Mouse (Mus musculus) layer of hippocampus, adult 11-12 months (tissue): ENCODE results near the gene Dip2a.

Experiments used
- DNase-seq: peaks from one replicate; pipeline ENCODE4 v3.0.0; 2022; ENCODE audit warnings: low spot score

The Dip2a gene

DNA sequence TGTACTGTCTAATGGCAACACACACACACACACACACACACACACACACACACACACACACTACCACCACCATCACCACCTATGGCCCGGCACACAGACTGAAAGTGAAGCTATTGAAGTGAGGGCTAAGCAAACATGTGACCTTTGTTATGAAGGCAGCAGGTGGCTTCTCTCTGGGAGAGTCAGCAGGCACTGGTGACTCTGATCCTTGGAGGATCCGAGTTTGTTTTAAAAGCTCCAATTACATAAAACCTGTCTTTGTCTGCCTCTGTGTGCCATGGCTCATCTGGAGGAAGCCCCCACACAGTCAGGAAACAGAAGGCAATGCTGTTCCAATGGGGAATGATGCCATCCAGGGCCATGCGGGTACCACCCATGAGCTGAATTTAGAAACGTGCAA is 98.5 kb downstream of the Dip2a start:
- DNase-seq: no peak

DNA sequence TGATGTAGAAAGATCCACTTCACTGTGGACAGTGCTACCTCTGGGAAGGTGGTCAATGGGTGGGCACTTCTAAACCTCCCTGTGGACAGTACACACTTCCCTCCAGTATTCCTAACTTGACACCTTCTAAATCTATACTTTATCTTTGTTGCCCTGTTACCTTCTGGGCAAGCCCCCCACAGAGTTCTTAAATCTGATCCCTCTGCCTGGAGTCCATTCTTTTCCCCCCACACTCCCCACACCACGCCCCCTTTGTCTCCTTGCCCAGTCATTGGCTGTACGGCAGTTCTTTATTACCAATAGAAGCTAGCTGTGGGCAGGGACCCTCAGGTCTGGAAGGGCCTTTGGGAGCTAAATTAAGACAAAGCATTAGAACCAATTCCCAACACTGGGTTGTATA is 100.0 kb downstream of the Dip2a start:
- DNase-seq: no peak

DNA sequence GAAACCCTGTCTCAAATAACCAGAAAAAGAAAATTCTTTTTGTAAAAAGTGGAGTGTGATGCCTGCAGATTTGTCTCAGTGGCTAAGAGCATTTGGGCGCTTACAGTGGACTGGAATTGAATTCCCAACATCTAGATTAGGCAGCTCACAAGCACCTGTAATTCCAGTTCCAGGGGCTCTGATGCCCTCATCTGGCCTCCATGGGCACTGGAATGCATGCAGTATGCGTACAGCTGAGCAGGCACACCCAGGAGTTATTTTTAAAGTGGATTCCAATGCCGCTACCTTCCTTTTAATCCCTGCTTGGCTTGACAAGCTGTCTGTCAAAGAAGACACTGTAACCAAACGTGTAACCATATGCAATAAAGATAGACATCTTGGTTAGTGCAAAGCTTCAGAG is 105.7 kb downstream of the Dip2a start:
- DNase-seq: no peak

GRCm38 (mm10) chr10:76237341-76238225 is 107.5 kb downstream of the Dip2a start, which contains the start of gene Prmt2:
Prmt2 (minus strand) TSS chr10:76237865.
- DNase-seq: peak; percentile 88

- no peak for DNase-seq
Measured at GRCm38 (mm10) chr10:76229627-76230026, 115.5 kb downstream of the Dip2a start.

DNA sequence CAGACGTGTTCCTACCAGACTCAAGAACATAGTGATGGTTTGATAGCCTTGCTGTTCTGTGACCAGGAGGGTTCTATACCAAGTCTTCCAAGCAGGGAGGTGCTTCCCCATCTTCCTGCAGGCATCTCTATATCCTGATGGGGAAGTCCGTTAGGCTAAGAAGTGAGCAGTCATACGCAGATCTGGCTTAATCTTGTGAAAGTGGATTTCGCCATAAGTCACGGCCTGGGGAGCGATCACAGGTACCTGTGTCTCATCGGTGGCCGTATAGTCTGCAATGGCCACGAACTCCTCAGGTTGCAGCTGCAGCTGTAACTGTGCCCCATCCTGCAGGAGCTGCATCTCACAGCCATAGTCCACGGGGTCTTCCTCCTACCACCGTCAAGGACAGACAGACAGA is 119.1 kb downstream of the Dip2a start:
- DNase-seq: no peak

GRCm38 (mm10) chr10:76218240-76218639 is 126.9 kb downstream of the Dip2a start:
- DNase-seq: no peak

GRCm38 (mm10) chr10:76217056-76217455 is 128.0 kb downstream of the Dip2a start:
- no peak for DNase-seq

DNA sequence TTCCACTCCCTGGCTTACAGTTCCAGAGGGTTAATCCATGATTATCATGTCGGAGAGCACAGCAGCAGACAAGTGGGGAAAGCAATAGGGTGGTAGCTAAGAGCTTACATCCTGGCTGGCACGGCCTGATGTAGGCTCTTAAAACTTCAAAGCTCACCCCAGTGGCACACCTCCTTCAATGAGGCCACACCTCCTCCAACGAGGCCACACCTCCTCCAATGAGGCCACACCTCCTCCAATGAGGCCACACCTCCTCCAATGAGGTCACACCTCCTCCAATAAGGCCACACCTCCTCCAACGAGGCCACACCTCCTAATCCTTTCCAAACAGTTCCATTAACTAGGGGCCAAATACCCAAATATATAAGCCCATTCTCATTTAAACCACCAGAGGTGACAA is 130.9 kb downstream of the Dip2a start:
- no peak for DNase-seq

DNA sequence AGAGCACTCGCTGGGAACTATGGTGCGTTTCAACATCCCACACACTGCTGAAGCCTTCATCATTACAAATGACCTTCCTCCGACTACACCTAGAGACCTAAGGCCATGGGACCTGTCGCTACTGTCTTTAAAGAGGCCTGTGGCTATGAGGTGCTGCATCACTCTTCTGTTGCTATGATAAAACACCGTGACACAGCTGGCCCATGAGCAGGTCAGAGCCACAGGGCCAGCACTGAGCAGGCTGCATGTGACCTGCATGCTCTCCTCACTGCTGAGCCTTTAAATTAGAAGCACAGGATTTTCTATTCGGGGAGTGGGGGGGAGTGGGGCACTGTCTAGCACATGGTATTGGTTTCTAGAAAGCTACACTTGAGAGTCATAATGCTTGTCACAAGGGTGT is 133.0 kb downstream of the Dip2a start:
- no peak for DNase-seq

GRCm38 (mm10) chr10:76210806-76211205 is 134.3 kb downstream of the Dip2a start:
- no peak for DNase-seq
